Mouse (Mus musculus): ENCODE measurements around the gene Fdx1l. TPM values are rescaled to one million over a fixed set of nuclear protein-coding genes. Genes with fewer than 3 reads are reported as not detected.

Gene Fdx1l
- total RNA-seq, 2 experiments from 2014 or later, result 2.1 to 17.5 TPM

DNA sequence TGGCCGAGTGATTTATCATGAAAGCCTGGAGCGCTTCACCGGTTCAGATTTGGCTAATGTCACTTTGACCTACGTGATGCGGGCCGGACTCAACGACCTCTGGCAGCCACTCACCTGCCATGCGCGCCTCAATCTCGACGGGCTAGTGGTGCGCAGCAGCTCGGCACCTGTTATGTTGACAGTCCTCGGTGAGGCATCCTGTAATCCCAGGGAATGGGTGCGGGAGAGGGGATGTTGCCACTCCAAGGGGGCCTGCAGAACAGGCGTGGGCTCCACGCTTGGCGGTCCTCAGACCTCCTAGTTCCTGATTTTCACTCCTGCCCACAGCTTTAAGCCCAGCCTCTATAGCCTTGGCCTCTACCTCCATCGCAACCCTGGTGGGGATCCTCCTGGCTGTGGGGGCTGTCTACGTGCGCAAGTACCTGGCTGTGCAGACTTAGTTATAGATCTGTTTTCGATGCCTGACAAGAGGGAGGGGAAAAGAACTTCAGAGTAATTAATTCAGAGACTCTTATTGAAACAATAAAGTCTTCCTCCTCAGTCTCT, 43.3 kb downstream of the Fdx1l start:
- peak; percentile 17; the same call in 1 of the 2 replicates for ATAC-seq (ENCODE audit: poor library complexity, severe bottlenecking)

DNA sequence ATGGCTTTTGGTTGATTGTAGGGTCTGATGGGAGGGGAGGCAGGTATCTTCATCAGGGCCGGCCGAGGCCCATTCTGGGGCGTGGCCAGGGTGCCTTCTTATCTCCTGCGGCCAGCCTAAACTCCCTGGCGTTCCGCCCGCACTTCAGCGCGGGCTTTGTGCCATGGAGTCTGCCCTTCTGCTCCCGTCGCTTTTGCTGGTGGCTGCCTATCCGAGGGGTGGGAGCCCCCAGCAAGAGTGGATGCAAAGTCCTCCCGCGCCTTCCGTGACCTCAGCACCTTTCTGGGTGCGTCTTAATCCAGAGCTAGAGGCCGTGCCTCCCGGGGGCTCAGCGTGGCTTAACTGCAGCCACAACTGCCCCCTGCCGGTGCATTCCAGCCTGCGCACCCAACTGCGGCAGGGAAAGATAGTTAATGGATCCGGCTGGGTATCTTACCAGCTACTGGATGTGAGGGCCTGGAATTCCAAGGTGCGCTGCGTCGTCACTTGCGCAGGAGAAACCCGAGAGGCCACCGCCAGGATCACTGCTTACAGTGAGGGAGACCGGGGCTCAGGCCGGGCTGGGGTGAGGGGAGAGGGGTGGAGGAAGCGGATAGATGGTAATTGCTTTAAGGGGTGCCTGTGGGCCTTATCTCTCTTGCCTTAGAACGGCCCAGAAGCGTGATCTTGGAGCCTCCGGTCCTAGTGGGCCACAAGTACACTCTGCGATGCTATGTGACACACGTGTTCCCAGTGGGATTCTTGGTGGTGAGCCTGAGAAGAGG, 43.9 kb downstream of the Fdx1l start, which contains the start of gene Icam4:
Gene Icam4, plus strand, starts transcription at position 83 of the 764 bp plus-strand sequence.
- peak; percentile 59 for ATAC-seq (ENCODE audit: poor library complexity, severe bottlenecking)

DNA sequence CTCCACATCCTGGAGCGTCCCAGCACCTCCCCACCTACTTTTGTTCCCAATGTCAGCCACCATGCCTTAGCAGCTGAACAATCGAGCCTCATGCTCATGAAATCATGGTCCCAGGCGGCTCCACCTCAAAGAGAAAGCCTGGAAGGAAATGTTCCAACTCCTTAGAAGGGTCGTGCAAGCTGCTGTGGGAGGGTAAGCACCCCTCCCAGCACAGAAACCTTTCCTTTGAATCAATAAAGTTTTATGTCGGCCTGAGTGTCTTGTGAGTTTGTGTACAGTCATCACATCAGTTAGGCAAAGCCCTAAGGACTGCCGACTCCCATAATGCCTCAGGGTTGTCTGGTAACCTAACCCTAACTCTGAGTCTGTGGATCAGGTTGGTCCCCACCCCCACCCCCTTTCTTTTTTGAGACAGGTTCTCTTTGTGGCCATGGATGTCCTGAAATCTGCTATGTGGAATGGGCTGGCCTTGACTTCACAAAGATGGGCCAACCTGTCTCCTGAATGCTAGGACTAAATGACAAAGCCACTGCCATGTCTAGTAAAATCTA, 44.8 kb downstream of the Fdx1l start:
- ATAC-seq (ENCODE audit: poor library complexity, severe bottlenecking), result no peak

- no peak for ATAC-seq (ENCODE audit: poor library complexity, severe bottlenecking)
These were observed 45.6 kb downstream of the Fdx1l start for GRCm38 (mm10) chr9:21027774-21028290.

GRCm38 (mm10) chr9:21026849-21027248, 46.6 kb downstream of the Fdx1l start:
- no peak for ATAC-seq (ENCODE audit: poor library complexity, severe bottlenecking)

GRCm38 (mm10) chr9:21025258-21025810, 48.1 kb downstream of the Fdx1l start:
- no peak for ATAC-seq (ENCODE audit: poor library complexity, severe bottlenecking)

DNA sequence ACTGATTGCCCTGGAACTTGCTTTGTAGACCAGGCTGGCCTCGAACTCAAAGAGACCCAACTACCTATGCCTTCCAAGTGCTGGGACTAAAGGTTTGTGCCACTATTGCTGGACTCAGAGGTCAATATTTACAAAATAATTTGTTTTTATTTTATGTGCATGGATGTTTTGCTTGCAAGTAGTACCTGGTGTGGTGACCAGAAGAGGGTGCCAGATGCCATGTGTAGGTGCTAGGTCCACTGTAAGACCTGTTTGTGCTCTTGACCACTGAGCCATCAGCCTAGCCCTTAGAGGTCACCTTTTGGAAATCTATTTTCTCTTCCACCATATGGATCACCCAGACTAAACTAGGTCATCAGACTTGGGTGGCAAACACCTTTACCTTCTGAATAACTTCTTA, 50.7 kb downstream of the Fdx1l start:
- no peak for ATAC-seq (ENCODE audit: poor library complexity, severe bottlenecking)

- ATAC-seq (ENCODE audit: poor library complexity, severe bottlenecking), result no peak
These were observed 51.1 kb downstream of the Fdx1l start for GRCm38 (mm10) chr9:21022288-21022687.

- ATAC-seq (ENCODE audit: poor library complexity, severe bottlenecking), result no peak
These were observed 52.1 kb downstream of the Fdx1l start for GRCm38 (mm10) chr9:21021363-21021762.

- ATAC-seq (ENCODE audit: poor library complexity, severe bottlenecking), result no peak
These were observed 54.8 kb downstream of the Fdx1l start for GRCm38 (mm10) chr9:21018600-21018999.

Other genes with a start within 250 kb of the Fdx1l start
- gene A230050P20Rik, start 205.0 kb downstream of the Fdx1l start, total RNA-seq (2015), result 1.5 and 2.3 TPM in 2 replicates
- 1.4 and 2.6 TPM in 2 replicates for gene A230050P20Rik, start 205.0 kb downstream of the Fdx1l start, total RNA-seq (2017)
- 0.62 and 1.3 TPM in 2 replicates for gene Angptl6, start 193.9 kb downstream of the Fdx1l start, total RNA-seq (2015)
- 0.11 and 0.57 TPM in 2 replicates for gene Angptl6, start 193.9 kb downstream of the Fdx1l start, total RNA-seq (2017)
- 5.7 and 7.8 TPM in 2 replicates for gene Ppan, start 185.4 kb downstream of the Fdx1l start, total RNA-seq (2015)
- 27.5 and 32.2 TPM in 2 replicates for gene Ppan, start 185.4 kb downstream of the Fdx1l start, total RNA-seq (2017)
- 88.4 and 102 TPM in 2 replicates for gene Eif3g, start 175.0 kb downstream of the Fdx1l start, total RNA-seq (2015)
- 79.0 and 80.6 TPM in 2 replicates for gene Eif3g, start 175.0 kb downstream of the Fdx1l start, total RNA-seq (2017)
- gene Dnmt1, start 113.7 kb downstream of the Fdx1l start, total RNA-seq (2015), result 85.4 and 89.6 TPM in 2 replicates
- 165 and 171 TPM in 2 replicates for gene Dnmt1, start 113.7 kb downstream of the Fdx1l start, total RNA-seq (2017)
- 7.5 and 8.9 TPM in 2 replicates for gene S1pr2, start 96.8 kb downstream of the Fdx1l start, total RNA-seq (2015)
- 2.8 and 3.0 TPM in 2 replicates for gene S1pr2, start 96.8 kb downstream of the Fdx1l start, total RNA-seq (2017)
- gene Mrpl4, start 70.9 kb downstream of the Fdx1l start, total RNA-seq (2015), result 47.3 and 63.6 TPM in 2 replicates
- 44.5 and 50.3 TPM in 2 replicates for gene Mrpl4, start 70.9 kb downstream of the Fdx1l start, total RNA-seq (2017)
- 9.6 and 15.3 TPM in 2 replicates for gene Icam1, start 57.6 kb downstream of the Fdx1l start, total RNA-seq (2015)
- gene Icam1, start 57.6 kb downstream of the Fdx1l start, total RNA-seq (2017), result 19.5 and 20.5 TPM in 2 replicates
- gene Icam4, start 44.2 kb downstream of the Fdx1l start, total RNA-seq (2015), result 0.91 and 1.1 TPM in 2 replicates
- gene Icam4, start 44.2 kb downstream of the Fdx1l start, total RNA-seq (2017), result 0.44 and 2.4 TPM in 2 replicates
- gene Icam5, start 41.5 kb downstream of the Fdx1l start, total RNA-seq (2015), result not detected in 2 replicates
- not detected in 2 replicates for gene Icam5, start 41.5 kb downstream of the Fdx1l start, total RNA-seq (2017)
- gene Zglp1, start 6.5 kb downstream of the Fdx1l start, total RNA-seq (2015), result 1.2 TPM in 1 of 2 replicates, not detected in the other
- not detected in 2 replicates for gene Zglp1, start 6.5 kb downstream of the Fdx1l start, total RNA-seq (2017)
- 0.16 and 0.22 TPM in 2 replicates for gene Gm49373, start 518 bp downstream of the Fdx1l start, total RNA-seq (2015)
- gene Gm49373, start 518 bp downstream of the Fdx1l start, total RNA-seq (2017), result 0.59 TPM in 1 of 2 replicates, not detected in the other
- 43.4 and 44.9 TPM in 2 replicates for gene Gm38431, start 18.4 kb upstream of the Fdx1l start, total RNA-seq (2015)
- gene Gm38431, start 18.4 kb upstream of the Fdx1l start, total RNA-seq (2017), result 3.8 and 5.1 TPM in 2 replicates
- 36.0 and 43.0 TPM in 2 replicates for gene Raver1, start 18.4 kb upstream of the Fdx1l start, total RNA-seq (2015)
- gene Raver1, start 18.4 kb upstream of the Fdx1l start, total RNA-seq (2017), result 17.1 and 22.0 TPM in 2 replicates
- 24.9 and 30.9 TPM in 2 replicates for gene Tyk2, start 57.6 kb upstream of the Fdx1l start, total RNA-seq (2015)
- 33.5 and 37.0 TPM in 2 replicates for gene Tyk2, start 57.6 kb upstream of the Fdx1l start, total RNA-seq (2017)
- 39.6 and 49.0 TPM in 2 replicates for gene Cdc37, start 76.4 kb upstream of the Fdx1l start, total RNA-seq (2015)
- 149 and 165 TPM in 2 replicates for gene Cdc37, start 76.4 kb upstream of the Fdx1l start, total RNA-seq (2017)
- 6.8 and 7.3 TPM in 2 replicates for gene Pde4a, start 92.1 kb upstream of the Fdx1l start, total RNA-seq (2015)
- 3.0 and 3.9 TPM in 2 replicates for gene Pde4a, start 92.1 kb upstream of the Fdx1l start, total RNA-seq (2017)
- 17.7 and 18.8 TPM in 2 replicates for gene Keap1, start 165.7 kb upstream of the Fdx1l start, total RNA-seq (2015)
- 34.0 and 36.9 TPM in 2 replicates for gene Keap1, start 165.7 kb upstream of the Fdx1l start, total RNA-seq (2017)
- 3.6 and 4.0 TPM in 2 replicates for gene S1pr5, start 174.8 kb upstream of the Fdx1l start, total RNA-seq (2015)
- gene S1pr5, start 174.8 kb upstream of the Fdx1l start, total RNA-seq (2017), result 7.9 and 9.0 TPM in 2 replicates
- 14.6 and 15.0 TPM in 2 replicates for gene Atg4d, start 191.7 kb upstream of the Fdx1l start, total RNA-seq (2015)
- 13.5 and 19.3 TPM in 2 replicates for gene Atg4d, start 191.7 kb upstream of the Fdx1l start, total RNA-seq (2017)
- gene Kri1, start 214.4 kb upstream of the Fdx1l start, total RNA-seq (2015), result 28.0 and 28.4 TPM in 2 replicates
- 53.6 and 76.9 TPM in 2 replicates for gene Kri1, start 214.4 kb upstream of the Fdx1l start, total RNA-seq (2017)
- gene Cdkn2d, start 217.8 kb upstream of the Fdx1l start, total RNA-seq (2015), result 132 and 138 TPM in 2 replicates
- gene Cdkn2d, start 217.8 kb upstream of the Fdx1l start, total RNA-seq (2017), result 65.6 and 75.3 TPM in 2 replicates
- gene Ap1m2, start 238.7 kb upstream of the Fdx1l start, total RNA-seq (2015), result 0.31 and 0.32 TPM in 2 replicates
- gene Ap1m2, start 238.7 kb upstream of the Fdx1l start, total RNA-seq (2017), result 0.92 and 1.6 TPM in 2 replicates
- gene Slc44a2, start 247.1 kb upstream of the Fdx1l start, total RNA-seq (2015), result 112 and 124 TPM in 2 replicates
- gene Slc44a2, start 247.1 kb upstream of the Fdx1l start, total RNA-seq (2017), result 101 and 116 TPM in 2 replicates

Data from megakaryocyte, adult 5-6 weeks (primary cell).